Mouse (Mus musculus): ENCODE measurements at regions not wholly inside any gene's neighbourhood (a gene's known extent, or its start where the extent isn't known, plus 50 kb on each side); places are given as distances from the start of the nearest gene placed in this dataset.
"Not testable (repeated sequence)": the region's sequence is repeated elsewhere in the genome, so short reads cannot be mapped to it uniquely, and the experiment has no call there.

GRCm38 (mm10) chr16:65629186-65629585, 66.7 kb upstream of the Chmp2b start:
- DNase-seq (ENCODE audit: low spot score in 2 of 2), result peak; percentile 56 to 70

DNA sequence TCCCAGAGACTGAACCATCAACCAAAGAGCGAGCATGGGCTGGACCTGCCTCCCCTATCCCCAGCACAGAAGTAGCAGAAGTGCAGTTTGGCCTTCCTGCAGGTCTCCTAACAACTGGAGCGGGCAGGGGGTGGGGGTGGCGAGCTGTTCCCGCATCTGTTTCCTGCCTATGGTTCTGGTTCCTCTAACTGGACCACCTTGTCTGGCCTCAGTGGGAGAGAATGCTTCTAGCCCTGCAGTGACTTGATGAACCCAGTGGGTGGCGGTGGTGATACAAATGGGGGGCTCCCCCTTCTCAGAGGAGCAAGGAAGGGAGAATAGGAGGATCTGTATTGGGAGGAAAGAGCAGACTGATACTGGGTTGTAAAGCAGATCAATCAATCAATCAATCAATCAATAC, 69.2 kb upstream of the Chmp2b start:
- no peak for DNase-seq (ENCODE audit: low spot score in 2 of 2)

- not testable (repeated sequence) for DNase-seq (ENCODE audit: low spot score in 2 of 2)
Measured at GRCm38 (mm10) chr16:65646741-65647140, 84.2 kb upstream of the Chmp2b start.

- no peak for DNase-seq (ENCODE audit: low spot score in 2 of 2)
Measured at GRCm38 (mm10) chr16:65649061-65649460, 86.5 kb upstream of the Chmp2b start.

DNA sequence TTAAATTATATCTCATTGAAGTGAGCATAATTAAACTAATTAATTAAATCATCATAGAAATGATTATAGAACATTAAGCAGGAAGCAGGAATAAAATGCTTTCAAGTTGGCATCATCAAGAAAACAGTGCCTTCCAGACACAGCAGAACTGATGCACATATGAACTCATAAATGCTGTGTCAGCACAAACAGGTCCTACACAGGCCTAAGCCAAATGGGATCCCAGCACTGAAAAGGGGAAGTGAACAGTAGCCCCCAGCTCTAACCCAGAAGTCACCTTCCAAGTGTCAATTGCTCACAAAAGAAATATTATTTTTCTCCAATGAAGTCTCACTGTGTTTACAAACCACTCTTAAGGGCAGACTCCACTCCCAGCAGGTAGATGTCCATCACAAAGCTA, 93.0 kb upstream of the Chmp2b start:
- no peak for DNase-seq (ENCODE audit: low spot score in 2 of 2)

- no peak for DNase-seq (ENCODE audit: low spot score in 2 of 2)
Measured at GRCm38 (mm10) chr16:65657829-65658228, 95.3 kb upstream of the Chmp2b start.

DNA sequence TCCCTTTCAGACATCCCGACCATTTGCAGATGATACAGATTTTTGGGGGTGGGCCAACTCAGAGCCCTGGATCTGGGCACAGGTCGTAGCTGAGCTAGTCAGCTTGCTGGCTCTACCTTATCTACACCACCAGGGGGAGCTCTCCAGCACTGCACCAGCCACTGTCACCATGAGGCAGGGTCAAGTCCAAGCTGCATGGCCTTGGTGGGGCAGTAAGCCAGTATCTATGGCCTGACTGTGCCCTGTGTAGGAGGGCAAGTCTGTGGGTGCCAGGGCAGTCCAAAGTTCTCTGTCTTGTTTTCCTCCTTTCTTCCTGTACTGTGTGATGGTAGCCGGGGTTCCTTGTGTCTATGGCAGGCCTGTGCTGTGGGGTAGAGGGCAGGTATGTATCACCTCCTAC, 102.3 kb upstream of the Chmp2b start:
- DNase-seq (ENCODE audit: low spot score in 2 of 2), result peak; percentile 4 to 10

DNA sequence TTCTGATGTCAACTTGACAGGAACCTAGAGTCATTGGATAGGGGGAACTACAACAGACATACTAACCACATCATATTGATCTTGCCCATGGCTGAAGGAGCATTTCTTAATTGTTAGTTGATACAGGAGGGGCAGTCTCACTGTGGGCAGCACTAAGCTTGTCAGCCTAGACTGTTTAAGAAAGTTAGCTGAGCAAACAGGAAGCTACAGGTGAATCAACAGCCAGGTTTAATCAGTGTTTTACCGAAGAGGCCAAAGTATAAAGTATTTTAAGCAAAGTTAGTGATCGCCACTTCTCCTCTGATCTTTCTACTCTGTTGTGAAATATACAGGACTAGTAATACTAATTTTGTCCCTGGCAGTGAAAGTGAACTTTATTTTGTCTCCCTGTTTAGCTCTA, 109.6 kb upstream of the Chmp2b start:
- DNase-seq (ENCODE audit: low spot score in 2 of 2), result no peak

GRCm38 (mm10) chr16:65683089-65683488, 120.6 kb upstream of the Chmp2b start:
- DNase-seq (ENCODE audit: low spot score in 2 of 2), result no peak

DNA sequence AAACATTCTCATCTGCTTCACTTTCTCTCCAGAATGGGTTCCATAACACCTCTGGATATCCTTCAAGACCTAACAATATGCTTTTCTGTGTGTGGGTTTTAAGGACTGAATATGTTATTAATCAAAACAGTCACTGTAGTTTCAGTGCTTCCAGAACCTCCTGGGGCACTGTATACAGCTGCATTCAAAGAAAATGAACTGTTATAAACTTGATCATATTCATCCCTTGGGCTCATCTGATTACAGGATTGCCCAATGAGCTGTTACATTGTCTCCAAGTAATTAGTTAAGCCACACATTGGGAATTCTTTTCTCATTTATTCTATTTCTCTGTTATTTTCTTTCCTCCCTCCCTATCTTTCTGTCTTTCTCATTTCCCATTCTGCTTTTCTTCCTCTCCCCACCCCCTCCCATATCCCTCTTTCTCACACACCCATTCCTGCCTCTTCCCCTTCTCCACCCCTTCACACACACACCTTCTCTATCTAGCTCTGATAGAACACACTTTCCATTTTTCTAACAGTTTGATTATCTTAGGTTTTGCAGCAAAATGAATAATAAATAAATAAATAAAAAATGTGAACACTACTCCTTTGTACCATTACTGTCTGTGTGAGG, 121.3 kb upstream of the Chmp2b start:
- DNase-seq (ENCODE audit: low spot score in 2 of 2), result no peak

DNA sequence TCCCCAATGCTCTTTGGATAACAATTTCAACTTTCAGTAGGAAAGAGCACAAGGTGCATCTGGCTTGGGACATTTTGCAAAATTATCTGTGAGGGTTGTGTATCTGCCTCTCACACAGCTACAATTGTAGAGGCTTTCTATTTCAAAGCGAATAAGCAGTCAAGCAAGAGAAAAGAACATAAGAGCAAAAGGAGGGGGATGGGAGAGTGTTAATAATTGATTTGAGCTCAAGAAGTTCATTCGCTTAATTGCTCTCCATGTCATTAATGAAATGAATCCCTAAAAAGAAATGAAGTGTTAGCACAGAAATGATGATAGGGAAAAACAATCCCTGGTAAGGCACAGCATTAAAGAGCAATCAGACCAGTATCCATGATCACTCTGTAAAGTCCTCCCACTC, 121.4 kb upstream of the Vgll3 start:
- no peak for DNase-seq (ENCODE audit: low spot score in 2 of 2)

- DNase-seq (ENCODE audit: low spot score in 2 of 2), result no peak
Measured at GRCm38 (mm10) chr16:65715631-65716030, 99.4 kb upstream of the Vgll3 start.

GRCm38 (mm10) chr16:65718791-65719472, 96.1 kb upstream of the Vgll3 start:
- DNase-seq (ENCODE audit: low spot score in 2 of 2), result no peak

DNA sequence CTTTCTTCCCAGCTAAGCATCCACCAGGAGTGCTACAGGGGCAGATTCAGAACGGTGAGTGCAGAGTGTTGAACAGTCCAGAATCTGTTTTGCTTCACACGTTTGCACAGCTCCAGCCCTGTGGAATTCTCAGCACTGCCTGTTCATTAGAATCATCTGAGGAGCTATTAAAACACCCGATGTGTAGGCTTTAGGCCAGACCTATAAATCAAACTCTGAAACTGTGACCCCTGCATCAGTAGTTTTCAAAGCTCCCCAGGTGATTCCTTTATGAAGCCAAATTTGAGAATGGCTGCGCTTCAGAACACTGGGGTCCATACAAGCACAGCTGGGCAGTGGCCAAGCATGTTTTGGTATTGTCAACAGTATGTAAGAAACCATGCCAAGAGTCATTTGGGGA, 94.1 kb upstream of the Vgll3 start:
- no peak for DNase-seq (ENCODE audit: low spot score in 2 of 2)

GRCm38 (mm10) chr16:65725559-65726269, 89.3 kb upstream of the Vgll3 start:
- no peak for DNase-seq (ENCODE audit: low spot score in 2 of 2)

DNA sequence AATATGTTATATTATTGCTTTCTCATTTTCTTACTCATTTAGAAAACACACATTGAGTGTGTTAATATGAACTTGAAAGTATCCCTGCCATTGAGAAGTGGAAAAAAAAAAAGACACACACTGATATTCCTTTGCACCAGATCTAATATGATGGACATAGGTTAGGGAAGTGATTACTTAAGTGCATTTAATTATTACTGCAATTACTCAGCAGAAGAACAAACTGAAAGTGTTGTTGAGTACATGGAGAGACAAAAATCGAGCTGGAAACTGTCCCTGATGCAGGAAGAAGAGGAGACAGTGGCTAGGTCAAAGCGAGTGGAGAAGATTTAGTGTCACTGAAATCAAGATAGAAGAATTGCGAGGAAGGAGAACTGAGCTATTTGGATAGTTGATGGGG, 88.8 kb upstream of the Vgll3 start:
- DNase-seq (ENCODE audit: low spot score in 2 of 2), result no peak

GRCm38 (mm10) chr16:65729322-65729721, 85.7 kb upstream of the Vgll3 start:
- no peak for DNase-seq (ENCODE audit: low spot score in 2 of 2)

- no peak for DNase-seq (ENCODE audit: low spot score in 2 of 2)
Measured at GRCm38 (mm10) chr16:65739652-65740051, 75.4 kb upstream of the Vgll3 start.

GRCm38 (mm10) chr16:65742951-65743350, 72.1 kb upstream of the Vgll3 start:
- DNase-seq (ENCODE audit: low spot score in 2 of 2), result no peak

DNA sequence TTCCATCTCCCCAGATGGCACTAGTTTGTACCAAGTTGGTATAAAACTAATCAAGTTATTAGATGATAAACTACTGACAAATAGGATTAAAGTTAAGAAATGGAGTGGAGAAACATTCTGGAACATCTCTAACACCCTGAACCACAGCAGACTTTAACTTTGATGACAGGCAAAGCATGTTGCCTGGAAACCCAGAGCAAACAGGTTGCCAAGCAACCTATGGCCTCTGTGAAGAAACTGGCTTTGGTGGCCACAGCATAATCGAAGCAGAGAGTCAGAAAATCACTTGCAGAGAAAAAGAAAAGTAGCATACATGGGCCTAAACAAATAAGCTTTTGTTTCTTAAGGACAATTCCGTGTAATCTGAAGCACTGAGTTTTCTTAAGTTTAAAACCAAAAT, 59.4 kb upstream of the Vgll3 start:
- no peak for DNase-seq (ENCODE audit: low spot score in 2 of 2)
